Mouse (Mus musculus) megakaryocyte-erythroid progenitor cell, adult 5-6 weeks (primary cell): ENCODE measurements around the gene Rtn4rl2. TPM values are rescaled to one million over a fixed set of nuclear protein-coding genes. Genes with fewer than 3 reads are reported as not detected.
A peak's percentile ranks its signal among the peaks of the same experiment; 100 is the strongest.

Source experiments
- ATAC-seq: replicated peaks from 2 replicates; pipeline ENCODE4 v1.8.0; 2016; ENCODE audit warnings: mild to moderate bottlenecking, inconsistent platforms; ENCODE audit not compliant: severe bottlenecking, poor library complexity, low FRiP score, low TSS enrichment
- total RNA-seq, 2 experiments: library from RNA; stranded (forward) in 1 of 2; stranded (reverse) in 1 of 2; fragments of 200-1000, 215-1000 nt in 1 of 2; fragments of >200 nt in 1 of 2; fragmentation: Nextera tagmentation in 1 of 2; gene quantifications; 2 replicates each; pipeline ENCODE4 v1.2.3; 2014 to 2017

Gene Rtn4rl2
- total RNA-seq, 2 experiments from 2014 or later, result not detected

- ATAC-seq, result no peak
These were observed 341 bp upstream of the Rtn4rl2 start for GRCm38 (mm10) chr2:84886821-84887281.

GRCm38 (mm10) chr2:84885084-84886055 is 1.1 kb downstream of the Rtn4rl2 start:
- ATAC-seq, result no peak

- no peak for ATAC-seq
These were observed 1.9 kb downstream of the Rtn4rl2 start for GRCm38 (mm10) chr2:84884611-84885010.

- ATAC-seq, result no peak
These were observed 2.6 kb downstream of the Rtn4rl2 start for GRCm38 (mm10) chr2:84883942-84884341.

GRCm38 (mm10) chr2:84883530-84883929 is 3.0 kb downstream of the Rtn4rl2 start:
- ATAC-seq, result no peak

GRCm38 (mm10) chr2:84883084-84883483 is 3.4 kb downstream of the Rtn4rl2 start:
- ATAC-seq, result no peak

- ATAC-seq, result 0 out of 2 replicates have a peak, but pooled peaks have one; percentile 19
These were observed 3.9 kb downstream of the Rtn4rl2 start for GRCm38 (mm10) chr2:84882606-84883005.

GRCm38 (mm10) chr2:84880590-84880989 is 5.9 kb downstream of the Rtn4rl2 start:
- ATAC-seq, result no peak

- ATAC-seq, result no peak
These were observed 10.7 kb downstream of the Rtn4rl2 start for GRCm38 (mm10) chr2:84875842-84876241.

GRCm38 (mm10) chr2:84872105-84872716 is 14.3 kb downstream of the Rtn4rl2 start:
- ATAC-seq, result 0 out of 2 replicates have a peak, but pooled peaks have one; percentile 6

- no peak for ATAC-seq
These were observed 15.8 kb downstream of the Rtn4rl2 start for GRCm38 (mm10) chr2:84870623-84871160.

- ATAC-seq, result peak; percentile 9
These were observed 17.5 kb downstream of the Rtn4rl2 start for GRCm38 (mm10) chr2:84868977-84869376.

- peak; percentile 68 for ATAC-seq
These were observed 18.0 kb downstream of the Rtn4rl2 start for GRCm38 (mm10) chr2:84868521-84868943.

- peak; percentile 27; the same call in 1 of the 2 replicates for ATAC-seq
These were observed 20.6 kb downstream of the Rtn4rl2 start for GRCm38 (mm10) chr2:84865616-84866571.

- ATAC-seq, result no peak
These were observed 24.3 kb downstream of the Rtn4rl2 start for GRCm38 (mm10) chr2:84862231-84862630.

- ATAC-seq, result no peak; the same call in 1 of the 2 replicates
These were observed 25.1 kb downstream of the Rtn4rl2 start for GRCm38 (mm10) chr2:84861430-84861829.

- ATAC-seq, result no peak
These were observed 26.3 kb downstream of the Rtn4rl2 start for GRCm38 (mm10) chr2:84859991-84860780.

GRCm38 (mm10) chr2:84858551-84858950 is 28.0 kb downstream of the Rtn4rl2 start:
- ATAC-seq, result no peak
